Mouse (Mus musculus) neural tube, postnatal 0 days (tissue): ENCODE data around the gene Fosl2. TPM values are rescaled to one million over a fixed set of nuclear protein-coding genes. Genes with fewer than 3 reads are reported as not detected.

ENCODE experiments used
- polyA plus RNA-seq: library from polyadenylated mRNA; unstranded; fragments of >200 nt; fragmentation: Nextera tagmentation; extraction: Ambion mirVana; gene quantifications from 2 replicates; pipeline ENCODE4 v1.2.1, GENCODE M21; 2015

The Fosl2 gene
- 0.72 and 0.89 TPM in 2 replicates for polyA plus RNA-seq

DNA sequence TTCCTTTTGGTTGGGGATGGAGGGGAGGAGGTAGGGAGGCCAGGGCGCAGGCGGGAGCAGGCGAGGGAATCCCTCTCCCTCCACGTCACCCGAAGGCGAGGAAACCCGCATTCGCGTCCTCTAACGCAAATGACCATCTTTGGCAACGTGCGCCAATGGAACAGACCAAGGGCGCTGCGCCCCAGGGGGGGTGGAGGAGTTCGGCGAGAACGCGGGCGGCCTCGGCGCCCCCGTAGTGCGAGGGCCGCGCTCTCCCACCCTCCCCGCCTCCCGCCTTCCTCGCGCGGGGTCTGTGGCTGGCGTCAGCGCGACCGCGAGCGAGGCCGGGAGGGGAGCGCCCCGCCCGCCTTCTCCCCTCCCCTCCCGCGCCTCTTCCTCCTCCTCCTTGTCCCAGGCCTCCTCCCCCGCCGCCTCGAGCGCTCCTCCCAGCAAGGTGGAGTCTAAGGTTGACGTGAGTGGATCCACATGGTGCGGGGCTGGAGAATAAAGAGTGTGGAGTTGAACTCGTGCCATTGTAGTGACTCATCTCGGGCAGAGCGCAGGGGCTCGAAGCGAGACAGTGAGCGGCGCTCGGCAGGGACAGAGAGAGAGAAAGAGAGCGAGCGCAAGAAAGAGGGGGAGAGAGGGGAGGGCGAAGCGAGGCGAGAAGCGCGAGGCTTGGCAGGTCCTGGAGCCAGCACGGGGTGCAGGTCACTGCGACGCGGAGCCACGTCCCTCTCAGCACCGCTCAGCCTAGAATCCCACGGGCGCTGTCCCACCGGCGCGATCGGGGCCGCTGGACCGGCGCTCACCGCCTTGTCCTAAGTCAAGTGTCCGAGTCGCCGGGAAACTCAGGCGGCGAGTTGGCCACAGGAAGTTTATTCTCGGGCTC, at the start of gene Fosl2:
Fosl2 (plus strand) TSS at position 466 of the 871 bp plus-strand sequence.

Other genes with a start within 250 kb of the Fosl2 start
- gene Plb1, start 96.9 kb downstream of the Fosl2 start, polyA plus RNA-seq = 0.22 and 0.33 TPM in 2 replicates